Comparison of ENCODE assay signal across 13 mouse cellular contexts in genomic region chr15:27627794-27628193, GRCm38 (mm10). TPM values are rescaled to one million over a fixed set of nuclear protein-coding genes. Genes with fewer than 3 reads are reported as not detected.
DNase-seq lines count a peak whose midpoint lies in the region; ATAC-seq and TF ChIP-seq lines count a peak whose summit lies in the region.
"Had no signal": no experiment of that assay in that cellular context is flagged by ENCODE, and none has a peak within 500 bp of the region (broad histone marks: within the 10 kb centered on the region; RNA-seq: fewer than 3 reads in every experiment).

No protein-coding gene starts in this region.

- no peak for TF ChIP-seq CTCF in liver, adult 2 months (IDR thresholded peaks at IDR 0.05; ENCODE audit: low read depth, low read length)
- no peak for TF ChIP-seq CTCF in G1E (IDR thresholded peaks at IDR 0.05; ENCODE audit: low read depth, low read length)

- WGBS in liver, adult 2 months = 78% methylated on average over 9 of the region's 9 CpGs
- WGBS in liver, embryonic 11.5 days = 59% methylated on average over 9 of the region's 9 CpGs
- WGBS in macrophage (ENCODE audit: missing documents) = 31% methylated on average over 9 of the region's 9 CpGs
- 90% methylated on average over 9 of the region's 9 CpGs for WGBS in forebrain, embryonic 11.5 days

- H3K79me2 ChIP-seq in liver, adult 2 months (ENCODE audit: control insufficient read depth, insufficient read depth, low read length) = peaks cover 34% of the 10 kb centered on the region
- H3K79me2 ChIP-seq in macrophage (ENCODE audit: inconsistent target) = peaks cover 64% of the 10 kb centered on the region

- no peaks in the 10 kb centered on the region for H3K27me3 ChIP-seq in liver, adult 2 months (ENCODE audit: control insufficient read depth, insufficient read depth, low read length)
- no peaks in the 10 kb centered on the region for H3K27me3 ChIP-seq in liver, embryonic 11.5 days (replicated peaks; ENCODE audit: control insufficient read depth, insufficient read depth, low read length)
- H3K27me3 ChIP-seq in G1E (ENCODE audit: insufficient read depth, low read length) = no peaks in the 10 kb centered on the region
- no peaks in the 10 kb centered on the region for H3K27me3 ChIP-seq in forebrain, embryonic 11.5 days (ENCODE audit: control insufficient read depth, insufficient read depth, low read length)

- H3K4me1 ChIP-seq in liver, adult 2 months (ENCODE audit: control insufficient read depth, insufficient read depth, low read length) = peaks cover 41% of the 10 kb centered on the region
- H3K4me1 ChIP-seq in liver, embryonic 11.5 days (replicated peaks; ENCODE audit: control insufficient read depth, insufficient read depth, low read length) = peaks cover 36% of the 10 kb centered on the region
- H3K4me1 ChIP-seq in G1E (ENCODE audit: insufficient read depth, low read depth, low read length) = peaks cover 41% of the 10 kb centered on the region
- peaks cover 8% of the 10 kb centered on the region for H3K4me1 ChIP-seq in forebrain, embryonic 11.5 days (replicated peaks; ENCODE audit: control insufficient read depth, insufficient read depth, low read length)

- no peaks in the 10 kb centered on the region for H3K9me3 ChIP-seq in liver, embryonic 11.5 days (ENCODE audit: control insufficient read depth, low read length)
- no peaks in the 10 kb centered on the region for H3K9me3 ChIP-seq in G1E (replicated peaks)
- H3K9me3 ChIP-seq in forebrain, embryonic 11.5 days (ENCODE audit: control insufficient read depth, low read length) = no peaks in the 10 kb centered on the region

- no peak for DNase-seq in liver, adult 2 months (ENCODE audit: extremely low read depth, low read depth, low spot score)
- no peak for DNase-seq in liver, embryonic 11.5 days (ENCODE audit: low spot score)
- DNase-seq in G1E (ENCODE audit: low spot score) = no peak
- peak; percentile 25 to 30 for DNase-seq in thymus, postnatal 10 days (ENCODE audit: low spot score in 2 of 2)
- no peak for DNase-seq in layer of hippocampus, adult 18-20 months (ENCODE audit: low spot score in 2 of 2)
- DNase-seq in kidney, adult 11 months = no peak
- no peak for DNase-seq in forebrain, embryonic 11.5 days (ENCODE audit: low spot score)
- DNase-seq: adrenal gland, postnatal 14 days; gastrocnemius, postnatal 25 days; kidney, postnatal 36 days had no signal

- TF ChIP-seq POLR2A in liver, adult 2 months (IDR thresholded peaks at IDR 0.05; ENCODE audit: extremely low read depth, insufficient read depth, low read length) = no peak

- H3K9ac ChIP-seq in liver, adult 2 months (ENCODE audit: low read depth, low read length) = peak overlapping the region; percentile 63
- no peak overlapping the region for H3K9ac ChIP-seq in liver, embryonic 11.5 days (ENCODE audit: low read depth, low read length)
- no peak overlapping the region for H3K9ac ChIP-seq in forebrain, embryonic 11.5 days (ENCODE audit: low read length)

- ATAC-seq in liver, embryonic 11.5 days (replicated peaks; ENCODE audit: low FRiP score) = no peak
- ATAC-seq in G1E (ENCODE audit: extremely low read depth, insufficient number of reproducible peaks, low FRiP score, poor library complexity, severe bottlenecking) = 0 out of 2 replicates have a peak, but pooled peaks have one; percentile 17
- ATAC-seq in forebrain, embryonic 11.5 days (replicated peaks; ENCODE audit: low FRiP score) = no peak
- ATAC-seq: forebrain, embryonic 16.5 days; intestine, postnatal 0 days had no signal

- peaks cover 9% of the 10 kb centered on the region for H3K36me3 ChIP-seq in liver, adult 2 months (ENCODE audit: control insufficient read depth, insufficient read depth, low read length)
- H3K36me3 ChIP-seq in liver, embryonic 11.5 days (ENCODE audit: control insufficient read depth, insufficient read depth, low read length) = peaks cover 4% of the 10 kb centered on the region; the same call in 1 of the 2 replicates
- H3K36me3 ChIP-seq in G1E (replicated peaks) (peaks cover 58% of the 10 kb centered on the region), macrophage (ENCODE audit: inconsistent target) (peaks cover 6% of the 10 kb centered on the region; the same call in 1 of the 2 replicates)
- no peaks in the 10 kb centered on the region for H3K36me3 ChIP-seq in forebrain, embryonic 11.5 days (ENCODE audit: control insufficient read depth, insufficient read depth, low read length)

- H3K4me3 ChIP-seq in liver, adult 2 months (ENCODE audit: insufficient read depth, low read depth, low read length) = no peak overlapping the region; the same call in 1 of the 2 replicates
- no peak overlapping the region for H3K4me3 ChIP-seq in liver, embryonic 11.5 days (ENCODE audit: low read depth, low read length)
- no peak overlapping the region; the same call in 1 of the 2 replicates for H3K4me3 ChIP-seq in G1E (ENCODE audit: low read depth, low read length)
- H3K4me3 ChIP-seq in macrophage (ENCODE audit: inconsistent target) = no peak overlapping the region
- H3K4me3 ChIP-seq in forebrain, embryonic 11.5 days (ENCODE audit: low read depth, low read length) = no peak overlapping the region

- no peak overlapping the region for H3K4me2 ChIP-seq in liver, embryonic 11.5 days
- no peak overlapping the region for H3K4me2 ChIP-seq in forebrain, embryonic 11.5 days (ENCODE audit: low read depth, low read length, severe bottlenecking)

- H3K27ac ChIP-seq in liver, adult 2 months (replicated peaks; ENCODE audit: insufficient read depth, low read depth, low read length) = peak overlapping the region; percentile 97
- no peak overlapping the region for H3K27ac ChIP-seq in liver, embryonic 11.5 days (ENCODE audit: low read depth, low read length)
- H3K27ac ChIP-seq in macrophage = peak overlapping the region; percentile 90
- H3K27ac ChIP-seq in forebrain, embryonic 11.5 days (ENCODE audit: low read depth, low read length) = no peak overlapping the region

RNA-seq across cellular contexts. Expression of gene Otulin, which starts 2.7 kb away (rescaled TPM):
- 29.7 and 33.4 TPM in 2 replicates for total RNA-seq in liver, adult 2 months (2014; rRNA removed)
- 49.3 and 58.0 TPM in 2 replicates for polyA plus RNA-seq in liver, adult 2 months (2012; rRNA removed)
- polyA plus RNA-seq in liver, embryonic 11.5 days (2014; fragmentation: Nextera tagmentation; extraction: Ambion mirVana) = 45.9 and 47.5 TPM in 2 replicates
- total RNA-seq in G1E (2014; fragmentation: Nextera tagmentation) (40.3 and 42.5 TPM in 2 replicates), G1E (2017) (33.8 and 43.3 TPM in 2 replicates)
- polyA plus RNA-seq in G1E (2012) (37.4 and 40.3 TPM in 2 replicates), macrophage (2018) (43.1 to 52.3 TPM (median 48.8 TPM) in 3 replicates)
- total RNA-seq in macrophage (2018; cell fraction: chromatin; rRNA removed) = 100 to 1,000 TPM in 2 of 26 experiments, 10 to 100 TPM in 24; 33.5 to 108 (median 60.6) TPM
- total RNA-seq in macrophage (2018; cell fraction: cytosol; rRNA removed) = 10 to 100 TPM; 41.1 to 67.8 (median 52.0) TPM
- total RNA-seq in macrophage (2018; cell fraction: nucleus; rRNA removed) = 100 to 1,000 TPM in 3 of 26 experiments, 10 to 100 TPM in 23; 40.5 to 114 (median 67.3) TPM
- 10 to 100 TPM; 20.7 to 21.4 TPM for total RNA-seq in layer of hippocampus, adult 18-20 months (2021)
- 35.7 and 44.0 TPM in 2 replicates for polyA plus RNA-seq in forebrain, embryonic 11.5 days (2014; fragmentation: Nextera tagmentation; extraction: Ambion mirVana)

RNA-seq across cellular contexts. Expression of gene Otulinl, which starts 53.6 kb away (rescaled TPM):
- 2.1 and 3.4 TPM in 2 replicates for total RNA-seq in liver, adult 2 months (2014; rRNA removed)
- 0.36 and 0.78 TPM in 2 replicates for polyA plus RNA-seq in liver, adult 2 months (2012; rRNA removed)
- 13.4 and 14.7 TPM in 2 replicates for polyA plus RNA-seq in liver, embryonic 11.5 days (2014; fragmentation: Nextera tagmentation; extraction: Ambion mirVana)
- not detected in 2 replicates for total RNA-seq in G1E (2014; fragmentation: Nextera tagmentation)
- 0.23 TPM in 1 of 2 replicates, not detected in the other for total RNA-seq in G1E (2017)
- polyA plus RNA-seq in G1E (2012) = not detected in 2 replicates
- 100 to 1,000 TPM in 8 of 26 experiments, 10 to 100 TPM in 18; 19.8 to 170 (median 74.5) TPM for total RNA-seq in macrophage (2018; cell fraction: chromatin; rRNA removed)
- total RNA-seq in macrophage (2018; cell fraction: cytosol; rRNA removed) = 100 to 1,000 TPM in 9 of 26 experiments, 10 to 100 TPM in 17; 38.0 to 139 (median 90.4) TPM
- total RNA-seq in macrophage (2018; cell fraction: nucleus; rRNA removed) = 100 to 1,000 TPM in 12 of 26 experiments, 10 to 100 TPM in 14; 31.4 to 206 (median 98.5) TPM
- 61.1 to 168 TPM (median 87.5 TPM) in 3 replicates for polyA plus RNA-seq in macrophage (2018)
- 10 to 100 TPM; 27.8 to 29.1 TPM for total RNA-seq in layer of hippocampus, adult 18-20 months (2021)
- 9.2 and 9.4 TPM in 2 replicates for polyA plus RNA-seq in forebrain, embryonic 11.5 days (2014; fragmentation: Nextera tagmentation; extraction: Ambion mirVana)

Comparison
In these comparisons a context has a peak if more than half of its experiments do, and no peak if none do; other contexts are left out.
1. H3K27ac ChIP-seq: peak in liver, adult 2 months (single experiment) and macrophage (single experiment); none in liver, embryonic 11.5 days (single experiment) and forebrain, embryonic 11.5 days (single experiment).
2. DNase-seq: peak in thymus, postnatal 10 days (2 of 2); none in liver, adult 2 months (single experiment), liver, embryonic 11.5 days (single experiment), G1E (single experiment), layer of hippocampus, adult 18-20 months (0 of 2), kidney, adult 11 months (single experiment) and forebrain, embryonic 11.5 days (single experiment).